Mouse (Mus musculus): Measurements from ENCODE around the gene Gm48551. TPM values are rescaled to one million over a fixed set of nuclear protein-coding genes. Genes with fewer than 3 reads are reported as not detected.

Gm48551 gene
- polyA plus RNA-seq, 1 experiment from 2014 or later, result 1.9 TPM

DNA sequence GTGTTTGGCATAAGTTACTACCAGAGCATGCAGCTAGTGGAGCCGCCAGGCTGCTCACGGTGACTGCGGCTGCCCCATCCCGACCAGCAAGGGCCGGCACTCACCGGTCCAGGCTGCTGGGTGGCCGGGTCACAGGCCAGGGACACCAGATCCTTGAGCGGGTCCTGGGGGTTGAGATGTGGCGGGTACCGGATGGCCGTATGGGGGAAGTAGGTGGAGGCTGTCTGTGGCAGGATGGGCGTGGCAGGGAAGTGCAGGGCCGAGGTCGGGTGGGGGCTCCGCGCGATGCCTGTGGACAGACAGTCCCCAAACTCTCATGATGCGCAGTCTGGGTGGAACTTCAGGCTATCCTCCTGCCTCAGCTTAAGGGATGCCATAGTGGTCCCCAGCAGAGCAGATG, 20.5 kb downstream of the Gm48551 start:
- Histone ChIP-seq H3K4me2 (ENCODE audit: low read length) (no peak overlapping the region), H3K9ac (ENCODE audit: low read depth, low read length) (no peak overlapping the region), H3K9me3 (replicated peaks; ENCODE audit: low read length) (no peaks in the 10 kb centered on the region), H3K4me1 (replicated peaks; ENCODE audit: insufficient read depth, low read length) (peaks cover 49% of the 10 kb centered on the region), H3K27me3 (ENCODE audit: insufficient read depth, low read length) (no peaks in the 10 kb centered on the region), H3K36me3 (ENCODE audit: insufficient read depth, low read length) (peaks cover 44% of the 10 kb centered on the region), H3K27ac (no peak overlapping the region), H3K4me3 (replicated peaks; ENCODE audit: low read depth, low read length) (no peak overlapping the region)
- WGBS, result 66% methylated on average over 18 of the region's 18 CpGs
- no peak for ATAC-seq (replicated peaks; ENCODE audit: low FRiP score, low read depth)
- DNase-seq (ENCODE audit: low spot score), result no peak
- no peak for TF ChIP-seq CTCF (IDR thresholded peaks at IDR 0.05; ENCODE audit: low read depth)

DNA sequence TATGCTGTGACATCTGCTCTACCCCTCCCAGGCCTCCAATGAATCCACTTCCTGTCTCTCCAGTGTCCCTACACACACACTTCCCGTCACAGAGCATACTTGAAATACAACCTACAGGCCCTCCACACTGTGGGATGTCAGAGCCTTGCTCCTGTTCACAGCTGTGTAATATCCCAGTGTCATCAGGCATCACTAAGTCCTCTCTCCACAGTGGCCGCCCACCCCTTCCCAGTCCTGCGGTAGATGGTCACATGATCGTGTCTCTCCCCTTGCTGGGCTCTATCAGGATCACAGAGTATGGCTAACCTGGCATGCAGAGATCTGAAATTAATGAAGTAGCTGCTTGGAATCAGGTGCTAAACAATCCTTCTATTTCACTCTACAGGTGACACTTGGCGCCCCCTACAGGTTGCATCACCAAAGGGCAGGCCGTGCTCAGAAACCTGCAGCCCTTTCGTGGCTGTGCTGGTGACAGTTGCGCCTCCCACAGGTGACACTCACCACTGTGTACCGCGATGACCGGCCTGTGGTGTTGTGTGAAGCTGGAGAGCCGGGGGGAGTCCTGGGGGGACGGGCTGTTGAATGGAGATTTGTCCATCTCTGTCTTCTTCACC, 21.4 kb downstream of the Gm48551 start:
- ATAC-seq (replicated peaks; ENCODE audit: low FRiP score, low read depth) (no peak), DNase-seq (ENCODE audit: low spot score) (no peak)
- Histone ChIP-seq H3K4me2 (ENCODE audit: low read length) (no peak overlapping the region), H3K27me3 (ENCODE audit: insufficient read depth, low read length) (no peaks in the 10 kb centered on the region), H3K27ac (no peak overlapping the region), H3K36me3 (ENCODE audit: insufficient read depth, low read length) (peaks cover 34% of the 10 kb centered on the region), H3K9me3 (replicated peaks; ENCODE audit: low read length) (no peaks in the 10 kb centered on the region), H3K4me3 (replicated peaks; ENCODE audit: low read depth, low read length) (no peak overlapping the region), H3K9ac (ENCODE audit: low read depth, low read length) (no peak overlapping the region), H3K4me1 (replicated peaks; ENCODE audit: insufficient read depth, low read length) (peaks cover 51% of the 10 kb centered on the region)
- TF ChIP-seq CTCF (IDR thresholded peaks at IDR 0.05; ENCODE audit: low read depth), result peak; percentile 72
- WGBS, result 60% methylated on average over 13 of the region's 13 CpGs

DNA sequence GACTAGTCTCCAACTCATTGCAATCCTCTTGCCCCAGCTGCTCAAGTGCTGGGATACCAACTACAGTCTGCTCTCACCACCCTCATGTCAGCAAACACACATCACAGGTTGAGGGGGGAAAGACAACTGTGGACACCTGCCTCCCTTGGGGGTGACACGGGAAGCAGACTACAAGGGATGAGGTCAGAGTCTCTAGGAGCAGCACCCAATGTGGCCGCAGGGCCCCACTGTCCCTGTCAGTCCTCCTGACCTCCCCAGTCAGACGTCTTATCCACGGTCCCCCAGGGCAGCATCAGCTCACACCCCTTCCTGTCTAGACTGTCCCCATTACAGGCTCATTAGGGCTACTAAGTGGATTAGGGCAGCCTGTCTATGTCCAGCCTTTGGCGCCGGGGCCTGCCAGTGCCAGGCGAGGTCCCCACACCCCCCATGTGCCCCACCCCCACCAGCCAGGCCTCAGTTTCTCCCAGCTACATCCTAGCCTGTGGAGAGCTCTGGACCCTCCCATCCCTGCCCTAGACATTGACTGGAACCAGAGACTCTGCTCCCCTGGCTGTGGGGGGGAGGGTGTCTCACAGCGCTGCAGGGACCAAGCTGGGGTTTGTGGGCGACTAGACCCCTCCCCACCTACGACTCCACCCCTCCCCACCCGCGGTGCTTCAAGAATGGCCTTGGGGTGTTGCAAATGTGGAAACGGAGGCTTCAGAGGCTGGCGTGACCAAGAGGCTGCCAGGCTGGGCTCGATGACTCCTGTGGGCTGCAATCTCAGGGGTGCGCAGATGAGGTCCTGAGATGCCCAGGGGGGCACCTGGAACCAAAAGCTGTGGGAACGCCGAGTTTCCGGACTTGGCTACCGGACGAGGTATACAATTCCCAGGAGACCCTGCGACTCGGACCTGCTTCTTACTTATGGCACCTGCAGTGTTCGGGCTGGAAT, 22.5 kb downstream of the Gm48551 start:
- no peak overlapping the region for H3K9ac ChIP-seq (ENCODE audit: low read depth, low read length)
- WGBS, result 55% methylated on average over 24 of the region's 24 CpGs
- peaks cover 30% of the 10 kb centered on the region for H3K36me3 ChIP-seq (ENCODE audit: insufficient read depth, low read length)
- H3K9me3 ChIP-seq (replicated peaks; ENCODE audit: low read length), result no peaks in the 10 kb centered on the region
- H3K4me1 ChIP-seq (replicated peaks; ENCODE audit: insufficient read depth, low read length), result peaks cover 48% of the 10 kb centered on the region
- peak overlapping the region; percentile 30; the same call in 1 of the 2 replicates for H3K4me2 ChIP-seq (ENCODE audit: low read length)
- TF ChIP-seq CTCF (IDR thresholded peaks at IDR 0.05; ENCODE audit: low read depth), result no peak
- ATAC-seq (replicated peaks; ENCODE audit: low FRiP score, low read depth) (no peak), DNase-seq (ENCODE audit: low spot score) (no peak)
- no peak overlapping the region for H3K4me3 ChIP-seq (replicated peaks; ENCODE audit: low read depth, low read length)
- H3K27me3 ChIP-seq (ENCODE audit: insufficient read depth, low read length), result no peaks in the 10 kb centered on the region
- H3K27ac ChIP-seq, result no peak overlapping the region

GRCm38 (mm10) chr10:81407539-81408423, 23.5 kb downstream of the Gm48551 start:
- Histone ChIP-seq H3K27me3 (ENCODE audit: insufficient read depth, low read length) (no peaks in the 10 kb centered on the region), H3K36me3 (ENCODE audit: insufficient read depth, low read length) (peaks cover 29% of the 10 kb centered on the region), H3K4me3 (replicated peaks; ENCODE audit: low read depth, low read length) (no peak overlapping the region), H3K9ac (ENCODE audit: low read depth, low read length) (no peak overlapping the region), H3K4me2 (ENCODE audit: low read length) (peak overlapping the region; percentile 30; the same call in 1 of the 2 replicates), H3K4me1 (replicated peaks; ENCODE audit: insufficient read depth, low read length) (peaks cover 48% of the 10 kb centered on the region), H3K27ac (peak overlapping the region; percentile 69; the same call in 1 of the 2 replicates), H3K9me3 (replicated peaks; ENCODE audit: low read length) (no peaks in the 10 kb centered on the region)
- no peak for TF ChIP-seq CTCF (IDR thresholded peaks at IDR 0.05; ENCODE audit: low read depth)
- DNase-seq (ENCODE audit: low spot score), result peak; percentile 79
- ATAC-seq (replicated peaks; ENCODE audit: low FRiP score, low read depth), result peak; percentile 16; the same call in 1 of the 2 replicates
- 31% methylated on average over 31 of the region's 31 CpGs for WGBS

DNA sequence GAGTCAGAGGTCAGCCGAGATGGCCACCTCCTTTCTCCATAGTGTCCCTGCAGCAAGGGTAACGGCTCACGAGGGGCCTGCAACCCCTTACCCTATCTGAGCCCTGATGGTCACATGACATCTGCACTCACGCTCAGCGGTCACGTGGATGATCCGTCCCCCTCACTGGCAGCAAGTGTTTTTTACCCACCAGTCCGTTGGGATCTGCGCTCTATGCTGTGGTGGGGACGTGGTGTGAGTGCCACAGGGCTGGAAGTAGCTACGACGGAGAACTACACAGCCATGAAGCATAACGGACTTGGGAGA, 24.1 kb downstream of the Gm48551 start:
- Histone ChIP-seq H3K4me2 (ENCODE audit: low read length) (no peak overlapping the region), H3K36me3 (ENCODE audit: insufficient read depth, low read length) (peaks cover 27% of the 10 kb centered on the region), H3K27ac (peak overlapping the region; percentile 69), H3K4me3 (replicated peaks; ENCODE audit: low read depth, low read length) (no peak overlapping the region), H3K9me3 (replicated peaks; ENCODE audit: low read length) (no peaks in the 10 kb centered on the region), H3K27me3 (ENCODE audit: insufficient read depth, low read length) (no peaks in the 10 kb centered on the region), H3K9ac (ENCODE audit: low read depth, low read length) (no peak overlapping the region), H3K4me1 (replicated peaks; ENCODE audit: insufficient read depth, low read length) (peaks cover 43% of the 10 kb centered on the region)
- ATAC-seq (replicated peaks; ENCODE audit: low FRiP score, low read depth) (no peak), DNase-seq (ENCODE audit: low spot score) (no peak)
- WGBS, result 65% methylated on average over 13 of the region's 13 CpGs
- no peak for TF ChIP-seq CTCF (IDR thresholded peaks at IDR 0.05; ENCODE audit: low read depth)

DNA sequence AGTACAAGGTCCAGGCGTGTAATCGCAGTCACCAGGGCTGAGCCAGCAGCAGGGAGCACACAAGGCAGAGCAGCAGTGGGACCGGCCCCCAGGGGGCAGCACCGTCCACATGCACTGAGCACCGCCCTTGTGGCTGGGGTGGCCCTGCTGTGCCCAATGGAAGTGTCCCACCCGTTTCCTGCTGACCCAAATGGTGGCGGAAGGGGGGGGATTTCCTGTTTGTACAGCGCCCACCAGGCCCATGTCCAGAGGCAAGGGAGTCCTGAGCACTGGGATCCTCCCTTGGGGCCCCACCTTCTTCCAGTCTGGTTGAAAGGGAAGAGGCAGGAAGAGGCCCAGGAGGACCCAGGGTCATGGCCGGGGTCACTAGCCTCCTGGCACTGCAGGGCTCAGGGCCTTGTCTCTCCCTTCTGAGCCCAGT, 24.6 kb downstream of the Gm48551 start:
- Histone ChIP-seq H3K4me3 (replicated peaks; ENCODE audit: low read depth, low read length) (no peak overlapping the region), H3K4me1 (replicated peaks; ENCODE audit: insufficient read depth, low read length) (peaks cover 45% of the 10 kb centered on the region), H3K4me2 (ENCODE audit: low read length) (no peak overlapping the region), H3K9ac (ENCODE audit: low read depth, low read length) (no peak overlapping the region), H3K9me3 (replicated peaks; ENCODE audit: low read length) (no peaks in the 10 kb centered on the region), H3K36me3 (ENCODE audit: insufficient read depth, low read length) (peaks cover 27% of the 10 kb centered on the region), H3K27ac (peak overlapping the region; percentile 69), H3K27me3 (ENCODE audit: insufficient read depth, low read length) (no peaks in the 10 kb centered on the region)
- 15% methylated on average over 9 of the region's 9 CpGs for WGBS
- peak; percentile 59 for ATAC-seq (replicated peaks; ENCODE audit: low FRiP score, low read depth)
- peak; percentile 88 for TF ChIP-seq CTCF (IDR thresholded peaks at IDR 0.05; ENCODE audit: low read depth)
- DNase-seq (ENCODE audit: low spot score), result peak; percentile 82

All from kidney, postnatal 0 days (tissue).